ENCODE assay signal across 8 mouse cellular contexts in the genomic region with DNA sequence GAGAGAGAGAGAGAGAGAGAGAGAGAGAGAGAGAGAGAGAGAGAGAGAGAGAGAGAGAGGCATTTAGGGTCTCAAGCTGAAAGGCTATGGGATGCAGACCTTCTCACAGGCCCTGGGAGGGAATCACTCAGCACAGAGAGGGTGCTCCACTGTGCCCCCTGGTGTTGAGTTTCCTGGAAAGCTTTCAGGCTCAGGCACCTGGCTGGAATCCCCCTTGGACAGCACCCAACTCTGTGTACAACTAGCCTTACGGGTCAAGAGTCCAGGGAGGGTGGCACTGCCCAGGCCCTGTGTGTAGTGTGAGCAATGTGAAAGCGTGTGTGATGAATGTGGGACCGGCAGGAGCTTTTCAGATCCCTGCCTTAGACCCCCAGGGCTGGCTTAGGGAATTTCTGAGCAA. TPM values are rescaled to one million over a fixed set of nuclear protein-coding genes. Genes with fewer than 3 reads are reported as not detected.
DNase-seq lines count a peak whose midpoint lies in the region; ATAC-seq and TF ChIP-seq lines count a peak whose summit lies in the region.

No protein-coding gene starts in this region.

- DNase-seq in gastrocnemius, adult 2 months = no peak
- DNase-seq in gastrocnemius, postnatal 25 days = no peak
- peak; percentile 23 for DNase-seq in 416B (ENCODE audit: low read depth)
- DNase-seq in embryo, embryonic 10.5 days (ENCODE audit: low spot score) = peak; percentile 65
- DNase-seq in thymus, postnatal 25 days = peak; percentile 37
- no peak for DNase-seq in layer of hippocampus, adult 9-11 months
- DNase-seq in frontal cortex, postnatal 25 days (ENCODE audit: low spot score in 2 of 2) = no peak

- H3K9ac ChIP-seq in liver, embryonic 12.5 days = no peak overlapping the region

- H3K4me2 ChIP-seq in liver, embryonic 12.5 days = peak overlapping the region; percentile 10; the same call in 1 of the 2 replicates

- H3K27ac ChIP-seq in gastrocnemius, adult 2 months = no peak overlapping the region
- H3K27ac ChIP-seq in liver, embryonic 12.5 days = no peak overlapping the region

- peaks cover 71% of the 10 kb centered on the region for H3K4me1 ChIP-seq in liver, embryonic 12.5 days

- H3K4me3 ChIP-seq in gastrocnemius, adult 2 months = no peak overlapping the region
- no peak overlapping the region for H3K4me3 ChIP-seq in liver, embryonic 12.5 days

- peaks cover 54% of the 10 kb centered on the region for H3K36me3 ChIP-seq in liver, embryonic 12.5 days

- intact Hi-C loops in gastrocnemius, adult 2 months (cut with DNase I) = no loop called here

- no peaks in the 10 kb centered on the region for H3K9me3 ChIP-seq in liver, embryonic 12.5 days (replicated peaks)

- TF ChIP-seq CTCF in gastrocnemius, adult 2 months (IDR thresholded peaks at IDR 0.05) = peak; percentile 25; the same call in 1 of the 2 replicates

- peak; percentile 33; the same call in 1 of the 2 replicates for ATAC-seq in liver, embryonic 12.5 days

- no peaks in the 10 kb centered on the region for H3K27me3 ChIP-seq in liver, embryonic 12.5 days (replicated peaks)

- 72% methylated on average over 3 of the region's 3 CpGs for WGBS in liver, embryonic 12.5 days (ENCODE audit: insufficient replicate concordance)

RNA-seq across cellular contexts. Expression of a gene that starts 4.1 kb away (rescaled TPM):
- under 1 TPM in 1 of 2 experiments, not detected in 1; 0.17 TPM for total RNA-seq in gastrocnemius, adult 2 months (2021)
- total RNA-seq in gastrocnemius, postnatal 25 days (2021) = under 1 TPM in 1 of 2 experiments, not detected in 1; 0.11 TPM
- polyA plus RNA-seq in liver, embryonic 12.5 days (2016; fragmentation: Nextera tagmentation; extraction: Ambion mirVana) = 0.89 TPM in 2 replicates

RNA-seq across cellular contexts. Expression of a gene that starts 21.9 kb away (rescaled TPM):
- 1 to 10 TPM; 1.4 to 3.0 TPM for total RNA-seq in gastrocnemius, adult 2 months (2021)
- total RNA-seq in gastrocnemius, postnatal 25 days (2021) = 1 to 10 TPM; 2.8 to 3.5 TPM
- 14.4 TPM in 2 replicates for polyA plus RNA-seq in liver, embryonic 12.5 days (2016; fragmentation: Nextera tagmentation; extraction: Ambion mirVana)

RNA-seq across cellular contexts. Expression of a gene that starts 36.9 kb away (rescaled TPM):
- 1 to 10 TPM; 1.3 to 2.3 TPM for total RNA-seq in gastrocnemius, adult 2 months (2021)
- total RNA-seq in gastrocnemius, postnatal 25 days (2021) = 1 to 10 TPM; 1.6 to 2.4 TPM
- polyA plus RNA-seq in liver, embryonic 12.5 days (2016; fragmentation: Nextera tagmentation; extraction: Ambion mirVana) = 20.0 and 23.5 TPM in 2 replicates

RNA-seq across cellular contexts. Expression of a gene that starts 58.1 kb away (rescaled TPM):
- total RNA-seq in gastrocnemius, adult 2 months (2021) = not detected
- total RNA-seq in gastrocnemius, postnatal 25 days (2021) = not detected
- polyA plus RNA-seq in liver, embryonic 12.5 days (2016; fragmentation: Nextera tagmentation; extraction: Ambion mirVana) = not detected in 2 replicates

Comparison
In these comparisons a context has a peak if more than half of its experiments do, and no peak if none do; other contexts are left out.
1. DNase-seq: peak in 416B (single experiment), embryo, embryonic 10.5 days (single experiment) and thymus, postnatal 25 days (single experiment); none in gastrocnemius, adult 2 months (single experiment), gastrocnemius, postnatal 25 days (single experiment), layer of hippocampus, adult 9-11 months (single experiment) and frontal cortex, postnatal 25 days (0 of 2).